7 mouse cellular contexts compared by ENCODE assay signal in the genomic region with DNA sequence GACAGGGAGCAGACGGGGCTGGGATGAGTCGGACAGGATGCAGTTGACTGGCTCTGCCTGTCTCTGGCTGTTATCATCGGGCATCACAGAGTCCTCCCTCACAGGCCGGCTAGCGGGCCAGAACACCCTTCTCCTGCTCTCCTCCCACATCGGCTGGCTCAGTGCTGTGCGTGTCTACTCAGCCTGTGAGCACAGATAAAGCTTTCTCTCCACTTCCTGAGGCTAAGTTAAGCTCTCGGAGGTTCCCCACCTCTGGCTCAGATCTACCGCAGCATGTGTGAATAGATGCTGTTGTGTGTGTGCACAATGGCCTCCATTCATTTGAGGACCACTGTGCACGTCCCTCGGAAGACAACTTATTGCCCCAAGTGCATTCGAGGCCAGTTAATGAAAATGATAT. TPM values are rescaled to one million over a fixed set of nuclear protein-coding genes. Genes with fewer than 3 reads are reported as not detected.
DNase-seq lines count a peak whose midpoint lies in the region; ATAC-seq lines count a peak whose summit lies in the region.

No protein-coding gene starts in this region.

- H3K27me3 ChIP-seq in lung, embryonic 15.5 days = no peaks in the 10 kb centered on the region

- no peak for DNase-seq in lung, postnatal 14 days
- peak; percentile 66 for DNase-seq in embryo, embryonic 10 days (ENCODE audit: low spot score)
- peak; percentile 30 to 45 for DNase-seq in frontal cortex, postnatal 14 days (ENCODE audit: low spot score in 2 of 2)
- DNase-seq in gastrocnemius, adult 8-10 months (ENCODE audit: low spot score in 2 of 2) = no peak
- DNase-seq in urinary bladder, adult 18-20 months (ENCODE audit: low spot score in 2 of 2) = no peak

- peaks cover 2% of the 10 kb centered on the region; the same call in 1 of the 2 replicates for H3K4me1 ChIP-seq in lung, embryonic 15.5 days

- no peaks in the 10 kb centered on the region for H3K9me3 ChIP-seq in lung, embryonic 15.5 days

- H3K36me3 ChIP-seq in lung, embryonic 15.5 days = no peaks in the 10 kb centered on the region

- H3K4me2 ChIP-seq in lung, embryonic 15.5 days = no peak overlapping the region

- no peak overlapping the region for H3K4me3 ChIP-seq in lung, embryonic 15.5 days

- ATAC-seq in lung, embryonic 15.5 days (ENCODE audit: borderline replicate concordance, extremely low read depth, low FRiP score, low TSS enrichment) = 0 out of 2 replicates have a peak, but pooled peaks have one; percentile 14
- peak; percentile 41; the same call in 1 of the 2 replicates for ATAC-seq in megakaryocyte, adult 5-6 weeks (ENCODE audit: poor library complexity, severe bottlenecking)

- H3K27ac ChIP-seq in lung, embryonic 15.5 days = no peak overlapping the region

- WGBS in lung, embryonic 15.5 days = 36% methylated on average over 12 of the region's 12 CpGs

- H3K9ac ChIP-seq in lung, embryonic 15.5 days = no peak overlapping the region

RNA-seq across cellular contexts. Expression of a gene that starts 1.7 kb away (rescaled TPM):
- polyA plus RNA-seq in lung, embryonic 15.5 days (2015; fragmentation: Nextera tagmentation; extraction: Ambion mirVana) = 0.10 and 0.16 TPM in 2 replicates
- total RNA-seq in megakaryocyte, adult 5-6 weeks (2015) = not detected in 2 replicates
- not detected in 2 replicates for total RNA-seq in megakaryocyte, adult 5-6 weeks (2017)
- not detected for total RNA-seq in gastrocnemius, adult 8-10 months (2022)

Comparison
In these comparisons a context has a peak if more than half of its experiments do, and no peak if none do; other contexts are left out.
1. DNase-seq: peak in embryo, embryonic 10 days (single experiment) and frontal cortex, postnatal 14 days (2 of 2); none in lung, postnatal 14 days (single experiment), gastrocnemius, adult 8-10 months (0 of 2) and urinary bladder, adult 18-20 months (0 of 2).